Mouse (Mus musculus): ENCODE data around the gene Nmur1. TPM values are rescaled to one million over a fixed set of nuclear protein-coding genes. Genes with fewer than 3 reads are reported as not detected.
A peak's percentile ranks its signal among the peaks of the same experiment; 100 is the strongest.

The Nmur1 gene
- polyA plus RNA-seq, 1 experiment, result 2.9 TPM

DNA sequence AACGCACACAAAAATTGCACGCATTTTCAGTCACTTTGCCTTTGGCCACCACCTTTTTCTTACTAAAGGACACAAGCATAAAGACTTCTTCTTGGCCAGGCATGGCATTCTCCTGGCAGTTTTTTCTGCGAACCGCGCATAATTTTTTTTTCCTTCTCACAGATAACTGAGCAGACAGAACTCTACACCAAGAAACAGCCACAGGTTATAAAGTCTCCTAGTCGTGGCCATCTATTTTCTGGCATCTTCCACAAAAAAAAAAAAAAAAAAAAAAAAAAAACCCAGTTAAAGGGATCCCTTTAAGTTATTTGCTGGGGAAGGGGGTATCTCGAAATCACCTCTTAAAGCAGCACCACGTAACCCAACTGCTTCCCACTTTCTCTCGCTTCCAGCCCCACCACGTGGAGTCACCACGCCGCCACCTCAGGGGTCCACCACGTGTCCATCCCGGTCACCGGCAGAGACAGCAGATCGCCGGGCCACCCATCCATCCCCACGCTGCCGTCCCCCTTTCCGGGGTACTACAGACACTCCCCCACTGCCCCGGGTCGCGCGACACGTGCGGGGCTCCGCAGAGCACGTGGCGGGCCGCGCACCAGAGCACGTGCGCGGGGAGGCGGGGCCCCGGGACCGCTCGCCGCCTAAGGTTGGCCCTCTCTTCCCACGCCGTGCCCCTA is 67.7 kb downstream of the Nmur1 start:
- TF ChIP-seq CTCF (IDR thresholded peaks at IDR 0.05; ENCODE audit: insufficient read depth, low read length), result no peak
- TF ChIP-seq POLR2A (IDR thresholded peaks at IDR 0.05; ENCODE audit: borderline replicate concordance, extremely low read depth, low read depth, low read length), result no peak
- H3K4me3 ChIP-seq (replicated peaks; ENCODE audit: extremely low read depth, low read depth, low read length), result peak overlapping the region; percentile 99

DNA sequence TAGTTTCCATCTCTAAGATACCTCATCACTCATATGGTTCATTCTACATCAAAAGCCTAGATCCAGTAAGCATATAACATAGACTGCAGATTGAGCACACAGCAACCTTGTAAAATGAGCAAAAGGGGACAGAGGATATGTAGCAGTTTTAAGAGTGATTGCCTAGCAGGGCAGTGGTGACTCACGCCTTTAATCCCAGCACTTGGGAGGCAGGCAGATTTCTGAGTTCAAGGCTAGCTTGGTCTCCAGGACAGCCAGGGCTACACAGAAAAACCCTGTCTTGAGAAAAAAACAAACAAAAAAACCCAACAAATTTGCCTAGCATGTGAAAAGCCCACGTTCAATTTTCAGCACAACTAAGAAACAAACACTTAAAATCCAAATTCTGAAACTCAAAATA is 71.8 kb downstream of the Nmur1 start:
- no peak for TF ChIP-seq POLR2A (IDR thresholded peaks at IDR 0.05; ENCODE audit: borderline replicate concordance, extremely low read depth, low read depth, low read length)
- no peak for TF ChIP-seq CTCF (IDR thresholded peaks at IDR 0.05; ENCODE audit: insufficient read depth, low read length)
- Histone ChIP-seq H3K4me1 (ENCODE audit: control insufficient read depth, insufficient read depth, low read length) (peaks cover 4% of the 10 kb centered on the region; the same call in 1 of the 2 replicates), H3K4me3 (replicated peaks; ENCODE audit: extremely low read depth, low read depth, low read length) (no peak overlapping the region)
- 80% methylated on average over 2 of the region's 2 CpGs for WGBS
- no peak for DNase-seq

More for the DNA sequence above, 67.7 kb downstream of the Nmur1 start:
- WGBS, result under 1% methylated on average over 41 of the region's 41 CpGs
- DNase-seq, result no peak
- peaks cover 7% of the 10 kb centered on the region for H3K4me1 ChIP-seq (ENCODE audit: control insufficient read depth, insufficient read depth, low read length)

DNA sequence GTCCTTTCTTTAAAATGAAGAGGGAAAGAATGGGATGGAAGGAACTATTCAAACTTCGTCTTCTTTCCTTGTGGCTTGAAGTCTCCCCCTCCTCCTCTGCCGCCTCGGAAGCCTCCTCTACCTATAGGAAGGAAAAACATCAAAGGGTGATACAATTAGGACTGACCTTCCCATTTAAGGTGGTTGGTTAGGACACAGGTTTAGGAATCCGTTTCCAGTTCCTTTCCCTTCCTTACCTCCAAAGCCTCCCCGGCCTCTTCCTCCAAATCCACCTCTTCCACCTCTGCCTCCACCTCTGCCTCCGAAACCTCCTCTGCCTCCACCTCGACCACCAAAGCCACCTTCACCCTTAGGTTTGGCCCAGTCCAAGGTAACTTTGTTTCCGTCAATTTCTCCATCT is 75.5 kb downstream of the Nmur1 start:
- DNase-seq, result no peak
- TF ChIP-seq POLR2A (IDR thresholded peaks at IDR 0.05; ENCODE audit: borderline replicate concordance, extremely low read depth, low read depth, low read length), result no peak
- TF ChIP-seq CTCF (IDR thresholded peaks at IDR 0.05; ENCODE audit: insufficient read depth, low read length), result no peak
- 83% methylated on average over 8 of the region's 8 CpGs for WGBS
- H3K4me1 ChIP-seq (ENCODE audit: control insufficient read depth, insufficient read depth, low read length), result no peaks in the 10 kb centered on the region
- H3K4me3 ChIP-seq (replicated peaks; ENCODE audit: extremely low read depth, low read depth, low read length), result no peak overlapping the region

DNA sequence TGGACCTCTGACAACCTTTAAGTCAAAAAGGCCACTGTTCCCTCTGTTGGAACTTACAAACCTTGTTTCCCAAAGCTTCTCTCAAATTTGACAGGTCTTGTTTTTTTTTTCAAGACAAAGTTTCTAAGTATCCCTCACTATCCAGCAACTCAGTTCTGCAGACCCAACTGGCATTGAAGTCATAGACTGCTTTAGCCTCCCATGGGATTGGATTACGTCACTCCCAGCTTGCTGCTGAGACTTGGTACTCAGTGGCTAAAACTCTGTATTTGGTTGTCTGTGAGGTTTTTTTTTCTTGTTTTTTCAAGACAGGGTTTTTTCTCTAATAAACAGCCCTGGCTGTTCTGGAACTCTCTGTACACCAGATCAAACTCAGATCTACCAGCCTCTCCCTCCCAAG is 76.3 kb downstream of the Nmur1 start:
- TF ChIP-seq CTCF (IDR thresholded peaks at IDR 0.05; ENCODE audit: insufficient read depth, low read length) (no peak), POLR2A (IDR thresholded peaks at IDR 0.05; ENCODE audit: borderline replicate concordance, extremely low read depth, low read depth, low read length) (no peak)
- H3K4me3 ChIP-seq (replicated peaks; ENCODE audit: extremely low read depth, low read depth, low read length), result no peak overlapping the region
- DNase-seq, result no peak
- no peaks in the 10 kb centered on the region for H3K4me1 ChIP-seq (ENCODE audit: control insufficient read depth, insufficient read depth, low read length)
- WGBS, result 83% methylated on average over 1 of the region's 1 CpGs

DNA sequence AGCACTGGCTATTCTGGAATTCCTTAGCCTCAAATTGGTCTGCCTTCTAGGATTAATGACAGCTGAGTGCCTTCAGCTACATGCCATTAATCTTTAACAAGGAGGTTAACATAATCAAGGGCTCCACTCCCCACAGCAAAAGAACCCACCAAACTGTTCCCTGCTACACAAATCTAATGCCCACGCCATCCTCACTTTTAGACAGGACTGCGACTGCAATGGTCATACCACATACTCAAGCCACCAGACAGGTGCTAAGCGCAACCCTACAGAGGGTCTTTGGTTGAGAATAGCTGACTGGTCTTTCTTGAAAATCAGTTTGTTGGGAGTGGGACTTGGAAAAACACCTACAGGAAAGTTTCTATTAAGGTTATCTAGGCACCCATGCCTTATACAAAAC is 76.8 kb downstream of the Nmur1 start:
- Histone ChIP-seq H3K4me3 (replicated peaks; ENCODE audit: extremely low read depth, low read depth, low read length) (no peak overlapping the region), H3K4me1 (ENCODE audit: control insufficient read depth, insufficient read depth, low read length) (no peaks in the 10 kb centered on the region)
- no peak for TF ChIP-seq POLR2A (IDR thresholded peaks at IDR 0.05; ENCODE audit: borderline replicate concordance, extremely low read depth, low read depth, low read length)
- no peak for TF ChIP-seq CTCF (IDR thresholded peaks at IDR 0.05; ENCODE audit: insufficient read depth, low read length)
- 93% methylated on average over 3 of the region's 3 CpGs for WGBS
- no peak for DNase-seq

DNA sequence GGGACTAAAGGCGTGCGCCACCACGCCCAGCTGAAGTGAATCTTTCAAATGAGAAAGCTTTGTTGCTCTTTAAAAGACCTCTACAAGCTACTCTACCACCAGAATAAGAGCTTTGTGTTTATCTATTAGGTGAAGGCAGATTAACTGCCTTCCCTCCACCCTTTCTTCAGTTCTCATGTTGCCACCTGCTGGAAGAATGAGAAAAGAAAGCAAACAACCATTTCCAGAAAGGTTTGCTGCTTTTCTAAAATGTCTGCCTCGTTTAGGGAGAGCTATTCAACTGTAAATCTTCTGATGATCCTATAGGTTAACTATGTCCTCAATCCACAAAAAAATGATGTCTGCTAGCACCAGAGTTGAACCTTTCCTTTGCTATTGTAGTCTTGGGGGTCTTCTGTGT is 77.2 kb downstream of the Nmur1 start:
- 73% methylated on average over 4 of the region's 4 CpGs for WGBS
- no peak for DNase-seq
- H3K4me1 ChIP-seq (ENCODE audit: control insufficient read depth, insufficient read depth, low read length), result no peaks in the 10 kb centered on the region
- no peak overlapping the region for H3K4me3 ChIP-seq (replicated peaks; ENCODE audit: extremely low read depth, low read depth, low read length)
- TF ChIP-seq POLR2A (IDR thresholded peaks at IDR 0.05; ENCODE audit: borderline replicate concordance, extremely low read depth, low read depth, low read length) (no peak), CTCF (IDR thresholded peaks at IDR 0.05; ENCODE audit: insufficient read depth, low read length) (no peak)

DNA sequence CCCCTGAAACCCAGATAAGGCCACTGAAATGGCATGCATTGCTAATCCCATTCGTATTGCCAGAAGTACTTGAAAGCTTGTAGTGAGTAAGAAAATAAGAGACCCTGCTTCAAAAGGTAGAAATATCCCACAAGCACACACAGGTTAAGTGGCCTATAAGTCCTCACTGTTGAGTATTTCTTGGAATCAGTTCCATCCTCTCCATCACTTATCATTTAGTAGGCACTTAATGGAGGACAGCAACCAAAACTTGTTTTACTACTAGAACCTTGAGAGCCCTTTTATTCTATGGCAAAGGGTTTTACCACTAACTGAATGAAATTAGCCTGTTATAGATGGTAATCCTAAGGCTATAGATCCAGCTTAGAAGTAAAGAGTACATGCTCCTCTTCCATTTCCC is 77.9 kb downstream of the Nmur1 start:
- WGBS, result 68% methylated on average over 1 of the region's 1 CpGs
- no peak for TF ChIP-seq POLR2A (IDR thresholded peaks at IDR 0.05; ENCODE audit: borderline replicate concordance, extremely low read depth, low read depth, low read length)
- TF ChIP-seq CTCF (IDR thresholded peaks at IDR 0.05; ENCODE audit: insufficient read depth, low read length), result no peak
- no peak overlapping the region for H3K4me3 ChIP-seq (replicated peaks; ENCODE audit: extremely low read depth, low read depth, low read length)

DNA sequence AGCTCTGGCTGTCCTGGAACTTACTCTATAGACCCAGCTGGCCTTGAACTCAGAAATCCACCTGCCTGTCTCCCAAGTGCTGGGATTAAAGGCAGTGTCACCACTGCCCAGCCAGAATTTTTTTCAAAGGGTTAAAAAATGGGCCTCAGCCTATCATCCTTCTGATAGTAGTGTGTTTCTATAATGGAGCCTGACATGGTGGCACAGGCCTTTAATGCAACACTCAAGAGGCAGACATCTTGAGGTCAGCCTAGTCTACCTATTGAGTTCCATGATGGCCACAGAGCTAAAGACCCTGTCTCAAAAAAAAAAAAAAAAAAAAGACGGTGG is 78.3 kb downstream of the Nmur1 start:
- 68% methylated on average over 1 of the region's 1 CpGs for WGBS
- TF ChIP-seq POLR2A (IDR thresholded peaks at IDR 0.05; ENCODE audit: borderline replicate concordance, extremely low read depth, low read depth, low read length) (no peak), CTCF (IDR thresholded peaks at IDR 0.05; ENCODE audit: insufficient read depth, low read length) (no peak)
- Histone ChIP-seq H3K4me3 (replicated peaks; ENCODE audit: extremely low read depth, low read depth, low read length) (no peak overlapping the region), H3K4me1 (ENCODE audit: control insufficient read depth, insufficient read depth, low read length) (no peaks in the 10 kb centered on the region)
- no peak for DNase-seq

More for the DNA sequence above, 77.9 kb downstream of the Nmur1 start:
- no peak for DNase-seq
- H3K4me1 ChIP-seq (ENCODE audit: control insufficient read depth, insufficient read depth, low read length), result no peaks in the 10 kb centered on the region

DNA sequence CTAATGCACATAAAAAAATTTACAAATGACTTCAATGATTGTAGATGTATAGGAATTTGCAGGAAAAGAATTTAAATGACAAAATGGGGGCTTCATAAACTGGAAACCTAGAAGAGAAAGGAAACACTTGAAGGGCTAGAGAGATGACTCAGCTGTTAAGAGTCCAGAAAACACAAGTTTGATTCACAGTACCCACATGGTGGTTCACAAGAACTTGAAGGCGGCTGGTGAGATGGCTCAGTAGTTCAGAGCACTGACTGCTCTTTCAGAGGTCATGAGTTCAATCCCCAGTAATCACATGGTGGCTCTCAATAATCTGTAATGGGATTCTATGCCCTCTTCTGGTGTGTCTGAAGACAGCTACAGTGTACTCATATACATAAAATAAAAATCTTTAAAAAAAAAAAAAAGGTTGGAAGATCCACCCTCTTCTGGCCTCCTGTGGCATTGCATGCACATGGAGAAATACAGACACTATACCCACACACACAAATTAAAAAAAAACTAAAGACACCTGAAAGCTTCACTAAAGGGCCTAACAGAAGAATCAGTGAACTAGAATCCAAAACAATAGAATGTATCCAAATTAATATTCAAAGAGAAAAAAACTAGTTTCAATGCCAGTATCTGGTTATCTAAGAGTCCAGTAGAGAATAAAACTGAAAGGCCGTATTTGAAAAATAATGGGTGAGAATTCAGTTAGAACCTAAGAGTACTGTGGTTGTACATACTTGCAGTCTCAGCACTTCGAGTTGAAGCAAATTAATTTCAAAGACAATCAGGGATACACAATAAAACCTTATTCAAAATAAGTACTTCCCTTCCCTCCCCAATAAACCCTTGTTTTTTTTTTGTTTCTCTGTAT is 78.9 kb downstream of the Nmur1 start:
- Histone ChIP-seq H3K4me3 (replicated peaks; ENCODE audit: extremely low read depth, low read depth, low read length) (no peak overlapping the region), H3K4me1 (ENCODE audit: control insufficient read depth, insufficient read depth, low read length) (no peaks in the 10 kb centered on the region)
- TF ChIP-seq POLR2A (IDR thresholded peaks at IDR 0.05; ENCODE audit: borderline replicate concordance, extremely low read depth, low read depth, low read length), result no peak
- no peak for TF ChIP-seq CTCF (IDR thresholded peaks at IDR 0.05; ENCODE audit: insufficient read depth, low read length)
- 86% methylated on average over 3 of the region's 3 CpGs for WGBS
- no peak for DNase-seq

DNA sequence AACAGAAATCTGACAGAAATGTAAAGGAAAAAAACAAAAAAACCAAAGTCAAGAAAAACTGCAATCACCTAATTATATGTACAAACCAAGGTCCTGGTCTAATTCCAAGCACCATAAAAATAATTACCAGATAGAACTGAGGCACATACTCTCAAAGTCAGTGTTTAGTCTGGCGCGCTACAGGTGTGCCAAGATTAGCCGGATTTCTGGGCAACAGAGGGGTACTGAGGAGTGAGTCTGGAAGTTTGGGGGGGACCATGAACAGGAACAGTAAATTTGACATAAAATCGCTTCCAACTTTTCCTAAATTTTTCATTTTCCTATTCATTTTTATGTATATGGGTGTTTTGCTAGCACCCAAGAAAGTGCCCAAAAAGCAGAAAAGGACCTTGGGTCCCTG is 80.1 kb downstream of the Nmur1 start:
- H3K4me1 ChIP-seq (ENCODE audit: control insufficient read depth, insufficient read depth, low read length), result no peaks in the 10 kb centered on the region
- TF ChIP-seq POLR2A (IDR thresholded peaks at IDR 0.05; ENCODE audit: borderline replicate concordance, extremely low read depth, low read depth, low read length) (no peak), CTCF (IDR thresholded peaks at IDR 0.05; ENCODE audit: insufficient read depth, low read length) (no peak)
- DNase-seq, result no peak
- WGBS, result 92% methylated on average over 4 of the region's 4 CpGs
- H3K4me3 ChIP-seq (replicated peaks; ENCODE audit: extremely low read depth, low read depth, low read length), result no peak overlapping the region
